Mouse (Mus musculus) R1 (cell line): ENCODE results near the gene Hdac7.
A peak's percentile ranks its signal among the peaks of the same experiment; 100 is the strongest.
"Not testable (repeated sequence)": the region's sequence is repeated elsewhere in the genome, so short reads cannot be mapped to it uniquely, and the experiment has no call there.

Experiments used
- DNase-seq: peaks from one replicate; pipeline ENCODE4 v3.0.0-alpha.2; 2018; ENCODE audit warnings: low read depth, low spot score

Gene Hdac7

GRCm38 (mm10) chr15:97844037-97845034 is at the start of gene Hdac7:
Gene Hdac7, minus strand, starts transcription at chr15:97844502.
- no peak for DNase-seq

- DNase-seq: no peak
These were observed 48.2 kb upstream of the Hdac7 start for GRCm38 (mm10) chr15:97892506-97892905.

GRCm38 (mm10) chr15:97890450-97890849 is 46.1 kb upstream of the Hdac7 start:
- DNase-seq: no peak

GRCm38 (mm10) chr15:97890017-97890416 is 45.7 kb upstream of the Hdac7 start:
- DNase-seq: no peak

- no peak for DNase-seq
These were observed 43.3 kb upstream of the Hdac7 start for GRCm38 (mm10) chr15:97887541-97888016.

GRCm38 (mm10) chr15:97881423-97881822 is 37.1 kb upstream of the Hdac7 start:
- DNase-seq: no peak

- DNase-seq: no peak
These were observed 36.1 kb upstream of the Hdac7 start for GRCm38 (mm10) chr15:97880441-97880840.

GRCm38 (mm10) chr15:97878696-97879328 is 34.5 kb upstream of the Hdac7 start:
- no peak for DNase-seq

- no peak for DNase-seq
These were observed 31.5 kb upstream of the Hdac7 start for GRCm38 (mm10) chr15:97875784-97876183.

GRCm38 (mm10) chr15:97873717-97874116 is 29.4 kb upstream of the Hdac7 start:
- DNase-seq: no peak

- no peak for DNase-seq
These were observed 27.9 kb upstream of the Hdac7 start for GRCm38 (mm10) chr15:97872161-97872560.

- no peak for DNase-seq
These were observed 27.0 kb upstream of the Hdac7 start for GRCm38 (mm10) chr15:97871055-97872030.

- DNase-seq: not testable (repeated sequence)
These were observed 25.8 kb upstream of the Hdac7 start for GRCm38 (mm10) chr15:97870116-97870515.

- no peak for DNase-seq
These were observed 24.7 kb upstream of the Hdac7 start for GRCm38 (mm10) chr15:97868985-97869384.

- DNase-seq: peak; percentile 63
These were observed 21.7 kb upstream of the Hdac7 start for GRCm38 (mm10) chr15:97865988-97866387.

GRCm38 (mm10) chr15:97865175-97865574 is 20.9 kb upstream of the Hdac7 start:
- DNase-seq: no peak

- no peak for DNase-seq
These were observed 20.2 kb upstream of the Hdac7 start for GRCm38 (mm10) chr15:97864361-97865045.

- DNase-seq: peak; percentile 36
These were observed 19.2 kb upstream of the Hdac7 start for GRCm38 (mm10) chr15:97863494-97863881.

GRCm38 (mm10) chr15:97862881-97863493 is 18.7 kb upstream of the Hdac7 start:
- no peak for DNase-seq

GRCm38 (mm10) chr15:97860353-97860752 is 16.1 kb upstream of the Hdac7 start:
- no peak for DNase-seq
